Mouse (Mus musculus) lung, adult 2 months (tissue): ENCODE data around the gene Natd1.

ENCODE experiments used
- CTCF ChIP-seq: fragments of 200-500 bp; IDR thresholded peaks from 2 replicates; pipeline ENCODE4 v1.5.1; 2011; ENCODE audit warnings: mild to moderate bottlenecking, low read length, control low read depth; ENCODE audit not compliant: insufficient read depth
- POLR2A ChIP-seq: fragments of 200-500 bp; IDR thresholded peaks from 2 replicates; pipeline ENCODE4 v1.6.1; 2011; ENCODE audit warnings: low read depth, mild to moderate bottlenecking, control low read depth, low read length, borderline replicate concordance; ENCODE audit errors: extremely low read depth

DNA sequence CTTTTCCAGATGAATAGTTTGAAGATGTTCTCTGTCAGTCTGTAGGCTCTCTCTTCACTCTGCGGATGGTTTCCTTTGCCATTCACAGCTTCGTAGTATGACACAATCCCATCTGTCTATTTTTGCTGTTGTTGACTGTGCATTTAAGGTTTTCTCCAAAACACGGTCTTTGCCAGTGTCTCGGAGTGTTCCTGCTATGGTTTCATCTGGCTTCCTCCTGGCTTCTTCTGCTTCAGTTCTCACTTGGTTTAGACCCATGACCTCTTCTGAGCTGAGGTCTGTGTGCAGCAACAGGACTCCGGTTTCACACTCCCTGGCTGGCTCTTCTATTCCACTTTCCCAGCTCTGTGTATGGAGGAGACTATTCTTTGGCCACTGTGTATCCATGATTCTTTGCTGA, 48.2 kb upstream of the Natd1 start:
- no peak for TF ChIP-seq CTCF
- no peak for TF ChIP-seq POLR2A
